Mouse (Mus musculus): ENCODE data around the gene Erc2.

- TF ChIP-seq EP300 (IDR thresholded peaks at IDR 0.05; ENCODE audit: low read depth) (no peak), CTCF (IDR thresholded peaks at IDR 0.05; ENCODE audit: low read depth) (no peak)
Measured at GRCm38 (mm10) chr14:28061649-28062375, 439.6 kb downstream of the Erc2 start.
